Mouse (Mus musculus): Measurements from ENCODE around the gene Arhgap15. TPM values are rescaled to one million over a fixed set of nuclear protein-coding genes. Genes with fewer than 3 reads are reported as not detected.
A peak's percentile ranks its signal among the peaks of the same experiment; 100 is the strongest.

Gene Arhgap15
- polyA plus RNA-seq, 1 experiment from 2014 or later, result 0.38 TPM

- peak; percentile 75 for DNase-seq (ENCODE audit: low spot score)
- Histone ChIP-seq H3K9me3 (no peaks in the 10 kb centered on the region), H3K4me3 (no peak overlapping the region), H3K4me1 (no peaks in the 10 kb centered on the region), H3K36me3 (no peaks in the 10 kb centered on the region), H3K27me3 (ENCODE audit: insufficient read depth, poor library complexity, severe bottlenecking) (no peaks in the 10 kb centered on the region), H3K27ac (no peak overlapping the region)
- WGBS, result 30% methylated on average over 7 of the region's 7 CpGs
These were observed 153.9 kb downstream of the Arhgap15 start for GRCm38 (mm10) chr2:43902403-43902973.

GRCm38 (mm10) chr2:43907496-43907895 lies 158.9 kb downstream of the Arhgap15 start:
- Histone ChIP-seq H3K4me1 (no peaks in the 10 kb centered on the region), H3K27me3 (ENCODE audit: insufficient read depth, poor library complexity, severe bottlenecking) (no peaks in the 10 kb centered on the region), H3K27ac (no peak overlapping the region), H3K9me3 (no peaks in the 10 kb centered on the region), H3K4me3 (no peak overlapping the region), H3K36me3 (no peaks in the 10 kb centered on the region)
- no peak for DNase-seq (ENCODE audit: low spot score)
- 83% methylated on average over 5 of the region's 5 CpGs for WGBS

- WGBS, result 73% methylated on average over 6 of the region's 6 CpGs
- Histone ChIP-seq H3K4me3 (no peak overlapping the region), H3K9me3 (no peaks in the 10 kb centered on the region), H3K4me1 (no peaks in the 10 kb centered on the region), H3K36me3 (no peaks in the 10 kb centered on the region), H3K27ac (no peak overlapping the region), H3K27me3 (ENCODE audit: insufficient read depth, poor library complexity, severe bottlenecking) (no peaks in the 10 kb centered on the region)
- no peak for DNase-seq (ENCODE audit: low spot score)
These were observed 165.5 kb downstream of the Arhgap15 start for GRCm38 (mm10) chr2:43914104-43914503.

- H3K36me3 ChIP-seq, result no peaks in the 10 kb centered on the region
- no peak for DNase-seq (ENCODE audit: low spot score)
- WGBS, result 86% methylated on average over 5 of the region's 5 CpGs
- H3K4me1 ChIP-seq, result no peaks in the 10 kb centered on the region
- H3K9me3 ChIP-seq, result no peaks in the 10 kb centered on the region
- H3K4me3 ChIP-seq, result no peak overlapping the region
- no peak overlapping the region for H3K27ac ChIP-seq
- no peaks in the 10 kb centered on the region for H3K27me3 ChIP-seq (ENCODE audit: insufficient read depth, poor library complexity, severe bottlenecking)
These were observed 175.3 kb downstream of the Arhgap15 start for GRCm38 (mm10) chr2:43923863-43924340.

GRCm38 (mm10) chr2:43931687-43932086 lies 183.1 kb downstream of the Arhgap15 start:
- H3K36me3 ChIP-seq, result no peaks in the 10 kb centered on the region
- no peaks in the 10 kb centered on the region for H3K27me3 ChIP-seq (ENCODE audit: insufficient read depth, poor library complexity, severe bottlenecking)
- no peak for DNase-seq (ENCODE audit: low spot score)
- no peaks in the 10 kb centered on the region for H3K9me3 ChIP-seq
- 72% methylated on average over 3 of the region's 3 CpGs for WGBS
- H3K4me3 ChIP-seq, result no peak overlapping the region
- H3K27ac ChIP-seq, result no peak overlapping the region
- no peaks in the 10 kb centered on the region for H3K4me1 ChIP-seq

GRCm38 (mm10) chr2:43939196-43939595 lies 190.6 kb downstream of the Arhgap15 start:
- H3K4me3 ChIP-seq, result no peak overlapping the region
- H3K27ac ChIP-seq, result no peak overlapping the region
- H3K4me1 ChIP-seq, result no peaks in the 10 kb centered on the region
- H3K27me3 ChIP-seq (ENCODE audit: insufficient read depth, poor library complexity, severe bottlenecking), result no peaks in the 10 kb centered on the region
- no peaks in the 10 kb centered on the region for H3K36me3 ChIP-seq
- H3K9me3 ChIP-seq, result no peaks in the 10 kb centered on the region
- no peak for DNase-seq (ENCODE audit: low spot score)
- 79% methylated on average over 5 of the region's 5 CpGs for whole genome bisulfite sequencing

- Histone ChIP-seq H3K27ac (no peak overlapping the region), H3K4me1 (no peaks in the 10 kb centered on the region), H3K27me3 (ENCODE audit: insufficient read depth, poor library complexity, severe bottlenecking) (no peaks in the 10 kb centered on the region), H3K36me3 (no peaks in the 10 kb centered on the region), H3K4me3 (no peak overlapping the region), H3K9me3 (no peaks in the 10 kb centered on the region)
- DNase-seq (ENCODE audit: low spot score), result no peak
- WGBS, result 74% methylated on average over 2 of the region's 2 CpGs
These were observed 197.1 kb downstream of the Arhgap15 start for GRCm38 (mm10) chr2:43945679-43946078.

- no peak overlapping the region for H3K27ac ChIP-seq
- 84% methylated on average over 13 of the region's 13 CpGs for WGBS
- DNase-seq (ENCODE audit: low spot score), result no peak
- H3K4me1 ChIP-seq, result no peaks in the 10 kb centered on the region
- H3K4me3 ChIP-seq, result no peak overlapping the region
- H3K9me3 ChIP-seq, result no peaks in the 10 kb centered on the region
- no peaks in the 10 kb centered on the region for H3K36me3 ChIP-seq
- H3K27me3 ChIP-seq (ENCODE audit: insufficient read depth, poor library complexity, severe bottlenecking), result no peaks in the 10 kb centered on the region
These were observed 201.3 kb downstream of the Arhgap15 start for GRCm38 (mm10) chr2:43949775-43950492.

GRCm38 (mm10) chr2:43950741-43951140 lies 202.1 kb downstream of the Arhgap15 start:
- no peaks in the 10 kb centered on the region for H3K4me1 ChIP-seq
- WGBS, result 71% methylated on average over 6 of the region's 6 CpGs
- H3K9me3 ChIP-seq, result no peaks in the 10 kb centered on the region
- H3K4me3 ChIP-seq, result no peak overlapping the region
- no peak overlapping the region for H3K27ac ChIP-seq
- no peaks in the 10 kb centered on the region for H3K36me3 ChIP-seq
- H3K27me3 ChIP-seq (ENCODE audit: insufficient read depth, poor library complexity, severe bottlenecking), result no peaks in the 10 kb centered on the region
- no peak for DNase-seq (ENCODE audit: low spot score)

GRCm38 (mm10) chr2:43959189-43959588 lies 210.6 kb downstream of the Arhgap15 start:
- DNase-seq (ENCODE audit: low spot score), result no peak
- Histone ChIP-seq H3K9me3 (no peaks in the 10 kb centered on the region), H3K27ac (no peak overlapping the region), H3K4me3 (no peak overlapping the region), H3K27me3 (ENCODE audit: insufficient read depth, poor library complexity, severe bottlenecking) (no peaks in the 10 kb centered on the region), H3K36me3 (no peaks in the 10 kb centered on the region), H3K4me1 (no peaks in the 10 kb centered on the region)

- 70% methylated on average over 5 of the region's 5 CpGs for WGBS
- H3K36me3 ChIP-seq, result no peaks in the 10 kb centered on the region
These were observed 213.8 kb downstream of the Arhgap15 start for GRCm38 (mm10) chr2:43962466-43962865.

GRCm38 (mm10) chr2:43968581-43968980 lies 220.0 kb downstream of the Arhgap15 start:
- Histone ChIP-seq H3K4me3 (no peak overlapping the region), H3K4me1 (no peaks in the 10 kb centered on the region), H3K9me3 (no peaks in the 10 kb centered on the region), H3K27ac (no peak overlapping the region), H3K27me3 (ENCODE audit: insufficient read depth, poor library complexity, severe bottlenecking) (no peaks in the 10 kb centered on the region), H3K36me3 (no peaks in the 10 kb centered on the region)
- DNase-seq (ENCODE audit: low spot score), result no peak
- 67% methylated on average over 4 of the region's 4 CpGs for WGBS

More at GRCm38 (mm10) chr2:43962466-43962865, 213.8 kb downstream of the Arhgap15 start:
- Histone ChIP-seq H3K4me1 (no peaks in the 10 kb centered on the region), H3K27ac (no peak overlapping the region), H3K4me3 (no peak overlapping the region), H3K27me3 (ENCODE audit: insufficient read depth, poor library complexity, severe bottlenecking) (no peaks in the 10 kb centered on the region), H3K9me3 (no peaks in the 10 kb centered on the region)
- no peak for DNase-seq (ENCODE audit: low spot score)

- Histone ChIP-seq H3K9me3 (no peaks in the 10 kb centered on the region), H3K4me3 (no peak overlapping the region), H3K27ac (no peak overlapping the region), H3K36me3 (no peaks in the 10 kb centered on the region), H3K27me3 (ENCODE audit: insufficient read depth, poor library complexity, severe bottlenecking) (no peaks in the 10 kb centered on the region), H3K4me1 (no peaks in the 10 kb centered on the region)
- WGBS, result 87% methylated on average over 11 of the region's 11 CpGs
- no peak for DNase-seq (ENCODE audit: low spot score)
These were observed 229.1 kb downstream of the Arhgap15 start for GRCm38 (mm10) chr2:43977732-43978131.
